Mouse (Mus musculus) liver, adult 2 months (tissue): ENCODE results near the gene Schip1. TPM values are rescaled to one million over a fixed set of nuclear protein-coding genes. Genes with fewer than 3 reads are reported as not detected.

Experiments used
- DNase-seq: peaks from one replicate; pipeline ENCODE4 v3.0.0-alpha.2; 2011; ENCODE audit warnings: low read depth, low spot score; ENCODE audit errors: extremely low read depth
- H3K27ac ChIP-seq: fragments of 200-500 bp; replicated peaks from 2 replicates; pipeline ENCODE4 v1.5.1; 2012; ENCODE audit warnings: low read depth, mild to moderate bottlenecking, control low read depth, inconsistent platforms, low read length; ENCODE audit not compliant: insufficient read depth
- H3K27me3 ChIP-seq: fragments of 200-500 bp; 2 replicates; pipeline ENCODE4 v1.6.1; 2012; ENCODE audit warnings: mild to moderate bottlenecking, moderate library complexity, low read length, inconsistent platforms; ENCODE audit not compliant: control insufficient read depth, insufficient read depth
- H3K36me3 ChIP-seq: fragments of 200-500 bp; 2 replicates; pipeline ENCODE4 v1.6.1; 2012; ENCODE audit warnings: low read length, inconsistent platforms; ENCODE audit not compliant: control insufficient read depth, insufficient read depth
- H3K4me1 ChIP-seq: fragments of 200-500 bp; 2 replicates; pipeline ENCODE4 v1.6.1; 2011; ENCODE audit warnings: low read length; ENCODE audit not compliant: control insufficient read depth, insufficient read depth
- H3K4me3 ChIP-seq: fragments of 200-500 bp; 2 replicates; pipeline ENCODE4 v1.5.1; 2011; ENCODE audit warnings: low read depth, mild to moderate bottlenecking, control low read depth, low read length, moderate library complexity; ENCODE audit not compliant: insufficient read depth
- H3K79me2 ChIP-seq: fragments of 200-500 bp; 2 replicates; pipeline ENCODE4 v1.6.1; 2012; ENCODE audit warnings: inconsistent platforms, mild to moderate bottlenecking, low read length, moderate library complexity; ENCODE audit not compliant: control insufficient read depth, insufficient read depth
- H3K9ac ChIP-seq: fragments of 200-500 bp; 2 replicates; pipeline ENCODE4 v1.6.1; 2012; ENCODE audit warnings: low read depth, mild to moderate bottlenecking, control low read depth, inconsistent platforms, low read length
- CTCF ChIP-seq: fragments of 200-500 bp; IDR thresholded peaks from 2 replicates; pipeline ENCODE4 v1.5.1; 2011; ENCODE audit warnings: low read depth, low read length, control low read depth
- POLR2A ChIP-seq: fragments of 200-500 bp; IDR thresholded peaks from 2 replicates; pipeline ENCODE4 v1.6.1; 2011; ENCODE audit warnings: low read length, control low read depth; ENCODE audit not compliant: insufficient read depth; ENCODE audit errors: extremely low read depth
- WGBS: fragments of 180-500 bp; shearing (Covaris S2); methylation state at CpG from one replicate; pipeline ENCODE4 v1.1.7; 2018; 5-methylcytosine and 5-hydroxymethylcytosine counted together
- polyA plus RNA-seq: library from polyadenylated mRNA; depleted of rRNA; stranded (reverse); fragments of >200 nt; gene quantifications from 2 replicates; pipeline ENCODE4 v1.2.3, GENCODE M21; 2012; rRNA removed
- total RNA-seq: library from RNA; depleted of rRNA; stranded (reverse); fragments of >200 nt; gene quantifications from 2 replicates; pipeline ENCODE4 v1.2.3, GENCODE M21; 2014; rRNA removed

Schip1 gene
- total and polyA plus RNA-seq, 2 experiments = 0.48 to 1.6 TPM

- no peak for DNase-seq
- Histone ChIP-seq H3K9ac (no peak overlapping the region), H3K4me1 (no peaks in the 10 kb centered on the region; the same call in 1 of the 2 replicates), H3K27me3 (no peaks in the 10 kb centered on the region), H3K27ac (no peak overlapping the region), H3K4me3 (no peak overlapping the region), H3K36me3 (no peaks in the 10 kb centered on the region), H3K79me2 (no peaks in the 10 kb centered on the region)
- TF ChIP-seq CTCF = no peak
- TF ChIP-seq POLR2A = no peak
- WGBS = 86% methylated on average over 2 of the region's 2 CpGs
These were observed 610.1 kb downstream of the Schip1 start for GRCm38 (mm10) chr3:68674721-68675120.

- Histone ChIP-seq H3K27ac (no peak overlapping the region), H3K27me3 (no peaks in the 10 kb centered on the region), H3K4me3 (no peak overlapping the region), H3K4me1 (no peaks in the 10 kb centered on the region; the same call in 1 of the 2 replicates), H3K9ac (no peak overlapping the region), H3K36me3 (no peaks in the 10 kb centered on the region), H3K79me2 (no peaks in the 10 kb centered on the region)
- 94% methylated on average over 12 of the region's 12 CpGs for WGBS
- no peak for DNase-seq
- TF ChIP-seq CTCF (no peak), POLR2A (no peak)
These were observed 610.7 kb downstream of the Schip1 start for GRCm38 (mm10) chr3:68675216-68675835.

Other genes with a start within 250 kb of the Schip1 start
- gene Iqcj, start 172.6 kb upstream of the Schip1 start, total RNA-seq = not detected in 2 replicates
- not detected in 2 replicates for gene Iqcj, start 172.6 kb upstream of the Schip1 start, polyA plus RNA-seq
- gene Iqschfp, start 172.6 kb upstream of the Schip1 start, total RNA-seq = not detected in 2 replicates
- gene Iqschfp, start 172.6 kb upstream of the Schip1 start, polyA plus RNA-seq = not detected in 2 replicates